Mouse (Mus musculus) heart, adult 9 months (tissue): ENCODE measurements at regions not wholly inside any gene's neighbourhood (a gene's known extent, or its start where the extent isn't known, plus 50 kb on each side); places are given as distances from the start of the nearest gene placed in this dataset.

Experiments
- DNase-seq, 2 experiments: peaks; one replicate each; pipeline ENCODE4 v3.0.0; 2022; ENCODE audit warnings: low spot score in 2 of 2

DNA sequence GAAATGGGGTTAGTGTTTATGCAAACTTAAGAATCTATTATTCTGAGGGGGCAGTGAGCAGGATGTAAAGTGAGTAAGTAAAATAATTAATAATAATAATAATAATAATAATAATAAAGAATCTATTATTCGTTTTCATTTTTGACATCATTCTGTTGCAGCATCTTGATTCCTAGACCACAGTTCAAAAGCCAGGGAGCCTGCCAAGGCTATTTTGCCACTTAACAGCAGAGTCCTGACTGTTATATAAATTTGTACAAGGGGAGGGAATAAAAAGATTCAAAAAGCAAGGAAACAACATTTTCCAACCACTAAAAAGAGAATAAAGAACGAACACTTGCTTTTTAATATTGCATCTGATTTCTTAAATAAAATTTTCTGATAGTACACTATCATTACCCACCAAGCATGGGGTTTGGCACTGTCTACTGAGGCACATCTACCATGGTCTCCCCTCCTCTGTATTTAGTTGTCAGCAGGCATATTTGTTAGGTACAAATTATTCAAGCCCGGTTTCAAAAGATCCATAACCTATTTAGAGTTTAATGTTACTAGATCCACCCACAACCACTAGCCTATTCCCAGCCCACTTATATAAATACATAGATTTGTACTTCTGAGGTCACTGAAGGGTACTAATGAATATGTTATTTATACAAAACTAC lies 228.8 kb upstream of the Zic4 start:
- no peak for DNase-seq

DNA sequence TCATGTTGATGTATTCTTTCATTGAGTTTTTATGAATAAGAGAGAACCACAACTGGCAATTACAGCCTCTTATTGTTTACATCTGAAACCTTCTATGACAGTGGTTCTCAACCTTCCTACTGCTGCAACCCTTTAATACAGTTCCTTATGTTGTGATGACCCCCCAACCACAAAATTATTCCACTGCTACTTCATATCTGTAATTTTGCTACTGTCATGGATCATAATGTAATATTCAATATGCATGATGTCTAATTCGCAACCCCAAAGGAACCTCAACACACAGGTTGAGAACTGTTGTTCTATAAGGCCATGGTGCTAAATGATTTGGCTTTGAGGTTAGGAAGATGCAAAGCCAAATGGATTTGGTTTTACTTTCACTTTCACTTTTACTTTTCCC lies 227.9 kb upstream of the Zic4 start:
- no peak for DNase-seq

DNA sequence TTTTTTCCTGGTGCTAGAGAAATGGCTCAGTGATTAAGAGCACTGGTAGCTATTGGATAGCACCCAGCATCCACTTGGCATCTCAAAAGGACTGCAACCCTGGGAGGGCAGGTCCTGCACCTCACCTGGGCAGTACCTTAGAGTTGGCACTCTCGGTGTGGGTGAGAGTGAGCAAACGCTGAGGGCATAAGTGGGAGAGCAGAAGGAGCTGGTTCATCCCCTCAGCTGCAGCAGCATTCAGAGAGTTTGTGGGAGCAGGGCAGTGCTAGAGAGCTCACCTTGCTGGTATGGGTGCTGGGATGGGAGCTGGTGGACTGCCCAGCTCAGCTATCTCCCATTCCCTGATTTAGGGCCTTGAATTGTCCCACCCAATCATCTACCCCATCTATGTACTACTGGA lies 227.1 kb upstream of the Zic4 start:
- no peak for DNase-seq

DNA sequence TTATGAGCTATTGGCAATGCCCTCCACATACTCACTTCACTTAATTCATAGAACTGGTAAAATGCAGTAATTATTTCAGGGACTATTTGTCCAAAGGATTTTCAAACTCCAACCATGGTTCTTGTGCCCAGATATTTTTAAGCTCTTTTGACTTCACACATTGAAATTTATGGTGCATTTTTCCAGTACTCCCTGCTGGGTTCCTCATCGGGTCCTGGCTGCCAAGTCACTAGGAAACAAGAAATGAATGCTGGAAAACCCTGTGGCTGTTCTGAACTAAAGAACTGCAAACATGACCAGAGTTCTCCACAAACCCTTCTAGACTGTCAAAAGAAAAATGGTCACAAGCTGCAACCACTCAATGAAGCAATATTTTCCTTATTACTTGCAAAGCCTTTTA lies 221.6 kb upstream of the Zic4 start:
- no peak for DNase-seq

DNA sequence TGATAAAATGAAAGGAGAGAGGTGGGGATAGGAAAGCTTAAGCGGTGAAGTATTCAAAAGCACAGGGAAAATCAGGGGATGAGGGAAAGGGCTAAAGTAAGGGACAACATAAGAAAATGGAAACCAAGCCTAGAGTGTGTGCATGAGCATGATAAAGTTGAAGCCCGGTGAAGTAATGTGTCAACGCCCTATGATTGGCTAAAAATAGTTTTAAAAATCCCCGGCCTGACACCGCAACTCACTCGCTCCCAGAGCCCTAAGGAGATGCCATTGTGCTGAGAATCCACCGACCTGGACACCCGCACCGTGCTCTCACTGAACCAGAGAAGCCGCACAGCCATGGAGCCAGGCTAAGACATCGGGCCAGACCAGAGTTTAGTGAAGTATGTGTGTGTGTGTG lies 210.3 kb upstream of the Zic4 start:
- DNase-seq: no peak

DNA sequence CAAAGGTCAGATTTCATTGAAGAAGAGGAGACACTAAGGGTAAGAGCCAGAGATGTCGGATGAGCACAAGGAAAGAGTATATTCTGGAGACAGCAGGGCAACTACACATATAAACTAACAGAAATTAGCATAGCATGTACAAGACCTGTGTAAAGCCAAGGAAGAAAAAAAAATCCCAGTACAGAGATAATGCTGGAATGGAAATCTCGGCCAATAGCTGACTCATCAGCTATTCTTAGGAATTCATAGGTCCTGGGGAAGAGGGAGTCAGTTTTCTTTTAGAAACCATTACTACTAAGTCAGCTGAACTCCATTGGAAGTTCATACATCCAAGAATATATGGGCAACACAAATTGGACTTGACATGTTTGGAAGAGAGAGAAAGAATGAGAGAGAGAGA lies 202.9 kb upstream of the Zic4 start:
- DNase-seq: peak in 1 of 2 experiments; percentile 8

DNA sequence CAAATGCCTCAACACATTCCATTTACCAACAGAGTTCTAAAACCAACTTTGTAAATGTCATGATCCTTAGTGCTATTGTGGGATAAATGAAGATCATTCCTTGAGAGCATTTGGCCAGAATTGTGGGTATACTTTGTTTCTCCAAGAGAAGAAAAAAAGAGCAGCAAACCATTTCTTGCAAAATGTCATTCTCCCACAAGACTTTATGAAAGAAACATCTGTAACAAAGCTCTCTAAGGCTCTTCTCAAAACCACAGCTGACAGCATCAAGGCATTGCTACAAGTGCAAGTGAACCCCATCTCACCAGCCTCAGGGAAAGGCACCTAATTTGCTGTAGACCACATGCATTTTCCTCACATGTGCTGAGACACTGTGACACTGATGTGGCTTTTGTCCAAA lies 194.3 kb upstream of the Zic4 start:
- DNase-seq: no peak

DNA sequence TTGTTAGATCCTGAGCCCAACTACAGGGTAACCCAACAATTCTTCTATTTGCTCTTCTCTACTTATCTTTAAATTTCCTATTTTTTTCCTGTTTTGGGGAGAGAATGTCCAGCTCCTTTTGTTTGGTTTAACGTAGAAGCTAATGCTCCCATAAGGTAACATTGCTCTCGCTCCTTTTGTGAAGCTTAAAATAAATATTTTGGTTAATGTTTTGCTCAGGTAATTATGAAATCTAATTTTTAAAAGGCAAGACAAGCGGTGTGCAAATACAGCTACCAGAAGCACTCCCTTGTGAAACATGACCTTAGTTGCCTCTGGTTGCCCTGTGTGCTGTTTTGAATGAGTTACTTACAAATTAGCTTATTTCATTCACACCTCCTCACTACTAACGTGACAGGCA lies 169.0 kb upstream of the Zic4 start:
- no peak for DNase-seq

DNA sequence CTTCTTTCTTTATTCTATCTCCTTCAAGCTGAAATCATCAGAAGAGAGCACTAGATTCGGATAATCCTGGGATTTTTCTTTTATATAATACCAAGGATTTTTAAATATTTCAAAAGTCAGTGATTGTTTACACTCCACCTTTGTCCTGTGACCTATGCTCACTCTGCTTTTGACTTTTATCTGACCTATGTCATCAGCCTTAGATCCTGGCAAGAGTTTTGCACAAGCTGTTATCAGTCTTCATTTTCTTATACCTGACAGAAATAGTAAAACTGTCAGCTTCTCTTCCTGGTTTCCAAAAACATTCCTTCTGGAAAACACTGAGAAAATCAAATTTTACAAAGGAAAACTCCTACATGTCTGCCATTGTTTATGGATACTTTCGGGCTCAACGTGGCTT lies 168.3 kb upstream of the Zic4 start:
- no peak for DNase-seq

DNA sequence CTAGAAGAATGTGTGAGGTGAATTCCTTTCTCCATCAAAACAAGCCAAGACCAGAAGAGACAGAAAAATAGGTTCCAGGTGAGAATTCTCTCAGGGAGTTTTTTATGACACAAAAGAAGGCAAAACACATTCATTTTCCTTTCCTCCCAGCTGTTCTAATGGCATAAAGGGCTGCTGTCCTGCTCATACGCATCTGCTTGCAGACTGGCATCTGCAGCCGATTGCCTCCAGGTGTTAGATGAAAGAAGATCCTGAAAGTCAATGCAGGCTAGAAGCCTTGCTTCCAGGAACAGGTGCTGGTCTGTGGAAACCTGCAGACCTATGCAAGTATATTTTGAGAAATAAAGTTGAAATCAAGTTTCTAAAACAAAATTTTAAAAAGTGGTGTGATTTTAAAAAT lies 154.9 kb upstream of the Zic4 start:
- no peak for DNase-seq

DNA sequence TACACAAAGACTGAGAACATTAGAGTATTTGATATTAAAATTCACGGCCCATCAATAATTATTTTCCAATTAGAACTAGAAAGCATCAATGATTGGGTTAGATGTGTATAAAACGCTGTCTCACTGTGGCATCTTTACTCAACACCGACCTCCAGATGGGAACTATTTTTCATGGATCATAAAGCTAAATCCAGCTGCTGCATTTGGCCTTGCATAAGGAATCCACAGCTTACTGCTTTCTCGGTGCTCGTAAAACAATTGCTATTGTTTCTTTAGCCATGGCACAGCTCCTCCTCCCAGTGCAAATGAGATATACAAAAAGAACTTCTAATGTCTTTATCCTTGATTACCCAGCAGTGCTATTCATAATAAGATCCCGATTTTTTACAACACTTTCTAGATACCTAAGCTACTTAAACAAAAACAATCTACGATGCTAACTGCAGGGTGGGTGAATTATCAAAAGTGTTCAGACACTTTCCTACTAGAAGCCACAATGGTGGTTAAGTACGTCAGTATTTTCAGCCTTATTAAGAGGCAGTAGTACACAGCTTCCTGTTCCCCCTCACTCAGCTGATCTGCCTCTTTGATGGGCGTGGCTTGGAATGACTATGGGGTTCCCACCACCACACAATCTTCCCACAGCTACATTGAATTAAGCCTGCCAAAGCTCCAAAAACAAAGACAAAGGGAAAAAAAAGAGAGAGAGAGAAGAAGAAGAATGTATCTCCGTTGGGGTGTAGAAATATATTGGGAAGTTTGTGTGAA lies 134.4 kb upstream of the Zic4 start:
- no peak for DNase-seq

DNA sequence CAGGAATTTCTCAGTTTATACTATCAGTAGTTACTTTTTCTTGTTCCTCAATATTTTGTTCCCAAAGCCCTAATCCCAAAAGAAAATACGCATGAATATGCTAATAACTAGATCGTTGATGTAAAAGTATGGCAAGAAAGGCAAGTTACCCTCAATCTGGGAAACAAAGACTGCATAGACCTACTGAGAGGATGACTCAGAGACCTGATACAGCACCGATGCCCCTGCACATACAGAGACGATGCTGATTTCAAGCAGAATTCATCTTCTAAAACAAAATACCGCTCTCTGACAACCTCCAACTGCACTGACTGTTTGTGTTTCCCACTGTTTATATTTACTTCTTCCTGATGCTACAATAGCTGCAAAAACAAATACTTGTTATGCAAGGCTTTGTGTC lies 133.7 kb upstream of the Zic4 start:
- no peak for DNase-seq

DNA sequence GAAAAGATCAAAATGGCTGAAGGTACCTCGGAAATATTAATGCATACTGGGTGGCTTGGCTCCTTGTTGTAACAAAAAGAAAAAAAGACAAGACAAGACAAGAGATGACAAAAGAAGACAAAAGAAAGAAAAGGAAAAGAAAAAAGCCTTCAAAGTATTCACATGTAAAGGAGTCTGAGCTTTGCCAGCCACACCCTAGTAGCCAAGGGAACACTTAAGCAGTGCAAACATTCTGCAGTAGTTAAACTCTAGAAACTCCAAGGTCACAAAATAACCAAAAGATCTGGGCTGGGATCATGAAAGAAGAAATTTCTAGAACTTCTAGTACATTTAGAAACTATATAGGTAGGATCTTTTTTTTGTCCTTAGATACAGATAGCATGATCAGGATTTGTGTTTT lies 108.3 kb upstream of the Zic4 start:
- DNase-seq: no peak

DNA sequence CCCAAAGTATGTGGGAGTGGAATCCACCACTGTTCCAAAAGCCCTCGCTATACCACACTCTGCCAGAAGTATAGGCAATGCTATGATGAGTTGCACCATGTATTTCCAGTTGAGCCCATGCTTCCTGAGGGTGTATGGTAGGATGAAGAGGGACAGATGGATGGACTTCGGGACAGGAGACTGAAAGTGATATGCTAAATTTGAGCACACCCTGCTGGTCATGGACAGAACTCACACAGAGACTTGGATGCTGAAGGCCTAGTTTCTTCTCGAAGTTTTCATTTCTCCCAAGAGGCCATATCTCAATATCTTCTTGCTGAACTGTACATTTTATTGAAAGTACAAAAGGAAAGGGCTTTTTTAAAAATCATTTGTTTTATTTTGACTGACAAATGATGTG lies 70.9 kb upstream of the Zic4 start:
- no peak for DNase-seq
